Mouse (Mus musculus) MEL (cell line): Measurements from ENCODE around the gene Mllt11. TPM values are rescaled to one million over a fixed set of nuclear protein-coding genes. Genes with fewer than 3 reads are reported as not detected.

Source experiments
- DNase-seq: peaks from one replicate; pipeline ENCODE4 v3.0.0; 2011; ENCODE audit warnings: low read depth, low spot score
- H3K27ac ChIP-seq: 2 replicates; pipeline ENCODE4 v1.5.1; 2012; ENCODE audit warnings: low read depth, mild to moderate bottlenecking, control low read depth, low read length, moderate library complexity; ENCODE audit not compliant: control insufficient read depth
- H3K27me3 ChIP-seq, 2 experiments: fragments of 150-350 bp in 1 of 2; sonication (generic) in 1 of 2; 2 replicates each; pipeline ENCODE4 v1.6.1; 2012; ENCODE audit warnings: low read length in 2 of 2, mild to moderate bottlenecking in 2 of 2, improper control_type of control experiment in 1 of 2, moderate library complexity in 1 of 2; ENCODE audit not compliant: insufficient read depth in 2 of 2, control insufficient read depth in 1 of 2
- H3K36me3 ChIP-seq, 2 experiments: 2 replicates each; pipeline ENCODE4 v1.6.1; 2012 to 2014; ENCODE audit warnings: low read length in 2 of 2, improper control_type of control experiment in 1 of 2, inconsistent platforms in 1 of 2, mild to moderate bottlenecking in 1 of 2; ENCODE audit not compliant: insufficient read depth in 2 of 2, control insufficient read depth in 1 of 2
- H3K4me1 ChIP-seq, 2 experiments: fragments of 150-350 bp in 1 of 2; sonication (generic) in 1 of 2; 2 replicates each; pipeline ENCODE4 v1.6.1; 2012; ENCODE audit warnings: low read length in 2 of 2, improper control_type of control experiment in 1 of 2, mild to moderate bottlenecking in 1 of 2; ENCODE audit not compliant: insufficient read depth in 2 of 2, control insufficient read depth in 1 of 2
- H3K4me3 ChIP-seq, 2 experiments: fragments of 150-350 bp in 1 of 2; sonication (generic) in 1 of 2; 2 replicates each; pipeline ENCODE4 v1.5.1; 2012; ENCODE audit warnings: low read depth in 2 of 2, low read length in 2 of 2, mild to moderate bottlenecking in 2 of 2, moderate library complexity in 2 of 2, control low read depth in 1 of 2, improper control_type of control experiment in 1 of 2; ENCODE audit not compliant: control insufficient read depth in 1 of 2, insufficient read depth in 1 of 2
- H3K79me2 ChIP-seq: 2 replicates; pipeline ENCODE4 v1.6.1; 2012; ENCODE audit warnings: mild to moderate bottlenecking, low read length, moderate library complexity; ENCODE audit not compliant: control insufficient read depth, poor library complexity, insufficient read depth
- H3K9ac ChIP-seq: 2 replicates; pipeline ENCODE4 v1.6.1; 2012; ENCODE audit warnings: low read depth, mild to moderate bottlenecking, control low read depth, low read length, moderate library complexity; ENCODE audit not compliant: control insufficient read depth, poor library complexity, severe bottlenecking
- H3K9me3 ChIP-seq: fragments of 150-350 bp; sonication (generic); replicated peaks from 2 replicates; pipeline ENCODE4 v1.6.1; 2012; ENCODE audit warnings: mild to moderate bottlenecking, low read length, improper control_type of control experiment, moderate library complexity; ENCODE audit not compliant: insufficient read depth
- BHLHE40 ChIP-seq: IDR thresholded peaks from 2 replicates; pipeline ENCODE4 v1.6.1; 2012; ENCODE audit warnings: low read depth, mild to moderate bottlenecking, inconsistent platforms, low read length, improper control_type of control experiment, borderline replicate concordance
- CHD1 ChIP-seq: IDR thresholded peaks from 2 replicates; pipeline ENCODE4 v1.6.1; 2012; ENCODE audit warnings: low read depth, mild to moderate bottlenecking, inconsistent platforms, low read length, improper control_type of control experiment
- CTCF ChIP-seq, 3 experiments: IDR thresholded peaks in 2 of 3; conservative IDR thresholded peaks in 1 of 3; 2 replicates each; pipeline ENCODE4 v1.5.1; 2011 to 2012; ENCODE audit warnings: low read length in 3 of 3, low read depth in 2 of 3, mild to moderate bottlenecking in 2 of 3, improper control_type of control experiment in 1 of 3, inconsistent platforms in 1 of 3, mixed read lengths in 1 of 3, moderate library complexity in 1 of 3; ENCODE audit not compliant: control insufficient read depth in 1 of 3, insufficient read depth in 1 of 3, poor library complexity in 1 of 3, severe bottlenecking in 1 of 3
- EP300 ChIP-seq, 2 experiments: IDR thresholded peaks; 2 replicates each; pipeline ENCODE4 v1.6.1; 2011; ENCODE audit warnings: improper control_type of control experiment in 2 of 2, low read length in 2 of 2, low read depth in 1 of 2, mild to moderate bottlenecking in 1 of 2
- GABPA ChIP-seq: IDR thresholded peaks from 2 replicates; pipeline ENCODE4 v1.6.1; 2012; ENCODE audit warnings: low read depth, mild to moderate bottlenecking, inconsistent platforms, low read length, improper control_type of control experiment, moderate library complexity
- GATA1 ChIP-seq: IDR thresholded peaks from 2 replicates; pipeline ENCODE4 v1.6.1; 2011; ENCODE audit warnings: low read depth, low read length, improper control_type of control experiment
- JUND ChIP-seq: IDR thresholded peaks from 2 replicates; pipeline ENCODE4 v1.6.1; 2011; ENCODE audit warnings: low read depth, mild to moderate bottlenecking, improper control_type of control experiment, low read length
- MAFK ChIP-seq: IDR thresholded peaks from 2 replicates; pipeline ENCODE4 v1.6.1; 2011; ENCODE audit warnings: low read depth, mild to moderate bottlenecking, low read length, improper control_type of control experiment, borderline replicate concordance
- MAX ChIP-seq: IDR thresholded peaks from 2 replicates; pipeline ENCODE4 v1.6.1; 2011; ENCODE audit warnings: low read length, improper control_type of control experiment
- MEF2A ChIP-seq: IDR thresholded peaks from 2 replicates; pipeline ENCODE4 v1.6.1; 2014; ENCODE audit warnings: low read depth, mild to moderate bottlenecking, inconsistent platforms, low read length, improper control_type of control experiment; ENCODE audit not compliant: poor library complexity, insufficient replicate concordance, severe bottlenecking; ENCODE audit errors: extremely low read depth
- MXI1 ChIP-seq: IDR thresholded peaks from 2 replicates; pipeline ENCODE4 v1.6.1; 2011; ENCODE audit warnings: mild to moderate bottlenecking, low read depth, low read length, improper control_type of control experiment
- MYB ChIP-seq: IDR thresholded peaks from 2 replicates; pipeline ENCODE4 v1.6.1; 2011; ENCODE audit warnings: mild to moderate bottlenecking, low read depth, low read length, improper control_type of control experiment
- MYC ChIP-seq: IDR thresholded peaks from 2 replicates; pipeline ENCODE4 v1.6.1; 2011; ENCODE audit warnings: low read depth, mild to moderate bottlenecking, low read length, improper control_type of control experiment, moderate library complexity
- POLR2AphosphoS2 ChIP-seq: IDR thresholded peaks from 2 replicates; pipeline ENCODE4 v1.6.1; 2011; ENCODE audit warnings: low read length, improper control_type of control experiment
- RCOR1 ChIP-seq: IDR thresholded peaks from 2 replicates; pipeline ENCODE4 v1.6.1; 2012; ENCODE audit warnings: low read depth, mild to moderate bottlenecking, inconsistent platforms, low read length, improper control_type of control experiment
- SMC3 ChIP-seq: IDR thresholded peaks from 2 replicates; pipeline ENCODE4 v1.6.1; 2011; ENCODE audit warnings: low read depth, low read length, improper control_type of control experiment
- TAL1 ChIP-seq: IDR thresholded peaks from 2 replicates; pipeline ENCODE4 v1.6.1; 2012; ENCODE audit warnings: mild to moderate bottlenecking, inconsistent platforms, low read length, moderate library complexity, mixed read lengths
- UBTF ChIP-seq: IDR thresholded peaks from 2 replicates; pipeline ENCODE4 v1.6.1; 2012; ENCODE audit warnings: low read depth, mild to moderate bottlenecking, inconsistent platforms, low read length, improper control_type of control experiment, moderate library complexity, borderline replicate concordance; ENCODE audit not compliant: insufficient read depth
- USF1 ChIP-seq: IDR thresholded peaks from 2 replicates; pipeline ENCODE4 v1.6.1; 2014; ENCODE audit warnings: low read depth, mild to moderate bottlenecking, inconsistent platforms, low read length, improper control_type of control experiment, moderate library complexity
- ZC3H11A ChIP-seq: IDR thresholded peaks from 2 replicates; pipeline ENCODE4 v1.6.1; 2012; ENCODE audit warnings: low read depth, mild to moderate bottlenecking, inconsistent platforms, low read length, improper control_type of control experiment
- ZNF384 ChIP-seq: IDR thresholded peaks from 2 replicates; pipeline ENCODE4 v1.6.1; 2012; ENCODE audit warnings: low read depth, mild to moderate bottlenecking, inconsistent platforms, low read length, improper control_type of control experiment
- polyA plus RNA-seq, 2 experiments: library from polyadenylated mRNA; stranded (reverse) in 1 of 2; unstranded in 1 of 2; fragments of >175 nt in 1 of 2; fragments of >200 nt in 1 of 2; gene quantifications; 2 replicates each; pipeline versions ENCODE4 v1.2.1 to v1.2.4; 2012; ENCODE audit warnings: low replicate concordance in 2 of 2, low read depth in 1 of 2; ENCODE audit not compliant: insufficient read length in 2 of 2, insufficient read depth in 1 of 2, missing spikeins in 1 of 2
- total RNA-seq: library from RNA; depleted of rRNA; stranded (reverse); fragments of 300-350 nt; gene quantifications from 2 replicates; pipeline ENCODE4 v1.2.3, GENCODE M21; 2012

The Mllt11 gene
- total and polyA plus RNA-seq, 3 experiments: 7.3 to 24.6 TPM; not detected in 1

- H3K4me1 ChIP-seq: no peaks in the 10 kb centered on the region
- no peak overlapping the region for H3K9ac ChIP-seq
- no peaks in the 10 kb centered on the region for H3K79me2 ChIP-seq
- no peak for DNase-seq
- peaks cover 3 to 22% of the 10 kb centered on the region in 2 experiments; a peak in 3 of 4 replicates for H3K36me3 ChIP-seq
- no peaks in the 10 kb centered on the region for H3K27me3 ChIP-seq
- no peak overlapping the region for H3K27ac ChIP-seq
- no peaks in the 10 kb centered on the region for H3K9me3 ChIP-seq
- H3K4me3 ChIP-seq: no peak overlapping the region
- TF ChIP-seq MAFK (no peak), CTCF (IDR thresholded peaks at IDR 0.05 in 2 of 3, conservative IDR thresholded peaks at IDR 0.05 in 1 of 3; ENCODE audit: control insufficient read depth in 1 of 3, insufficient read depth in 1 of 3, low read depth in 2 of 3, low read length in 3 of 3, poor library complexity in 1 of 3, severe bottlenecking in 1 of 3) (peak in 1 of 3 experiments; percentile 12; a peak in 1 of 6 replicates)
Measured at GRCm38 (mm10) chr3:95266052-95266451, 34.1 kb upstream of the Mllt11 start.

DNA sequence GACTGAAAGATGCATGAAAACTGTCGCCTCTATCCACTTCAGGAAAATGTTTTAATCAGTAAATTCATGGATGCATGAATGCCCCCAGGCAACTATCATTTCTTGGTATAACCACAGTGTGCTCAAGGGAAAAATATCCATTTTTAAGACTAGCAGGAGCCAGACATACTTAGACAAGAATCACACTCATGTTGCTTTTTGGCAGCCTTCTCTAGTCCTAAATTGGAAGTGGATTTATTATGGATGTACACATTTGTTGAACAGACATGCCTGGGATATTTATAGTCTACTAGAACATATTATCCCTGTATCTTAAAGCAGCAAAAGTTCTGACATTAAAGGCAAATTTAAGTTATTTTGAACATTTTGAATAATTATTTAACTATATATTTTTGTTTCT is 32.8 kb upstream of the Mllt11 start:
- TF ChIP-seq TAL1: no peak
- no peak for TF ChIP-seq UBTF
- no peak for TF ChIP-seq POLR2AphosphoS2
- no peak for TF ChIP-seq MEF2A
- Histone ChIP-seq H3K27ac (no peak overlapping the region), H3K9ac (no peak overlapping the region), H3K27me3 (no peaks in the 10 kb centered on the region), H3K4me1 (no peaks in the 10 kb centered on the region), H3K4me3 (no peak overlapping the region), H3K9me3 (no peaks in the 10 kb centered on the region), H3K36me3 (peaks cover 3 to 22% of the 10 kb centered on the region in 2 experiments; a peak in 3 of 4 replicates), H3K79me2 (no peaks in the 10 kb centered on the region)
- no peak for DNase-seq

DNA sequence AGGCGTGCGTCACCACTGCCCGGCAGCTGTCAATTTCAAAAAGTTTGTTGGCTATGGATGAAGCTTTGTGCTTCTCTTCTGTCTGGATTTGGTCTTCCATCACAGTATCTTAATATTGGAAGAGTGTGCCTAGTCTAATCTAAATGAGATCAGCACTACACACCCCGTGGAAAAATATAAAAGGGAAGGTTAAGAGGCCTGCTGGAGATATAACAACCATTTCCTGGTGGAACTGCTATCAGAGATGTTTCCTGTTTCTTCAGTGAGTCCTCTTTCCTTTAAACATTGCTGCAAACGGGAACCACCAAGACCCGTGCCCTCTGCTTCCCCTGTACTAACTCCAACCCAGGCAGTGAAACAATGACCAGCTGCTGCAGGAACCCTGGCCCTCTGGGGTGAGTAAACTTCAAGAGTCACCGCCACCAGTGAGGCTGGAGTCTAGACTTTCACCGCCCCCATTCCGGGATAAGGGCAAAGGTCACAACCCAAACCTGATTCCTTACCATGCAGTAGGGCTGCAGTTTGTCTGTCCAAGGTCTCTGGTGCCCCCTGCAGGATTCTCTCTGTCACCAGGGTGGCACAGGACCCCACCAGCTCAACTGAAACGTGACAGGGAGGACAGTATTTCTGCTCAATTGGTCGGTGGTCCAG is 31.2 kb upstream of the Mllt11 start:
- H3K79me2 ChIP-seq: no peaks in the 10 kb centered on the region
- DNase-seq: peak; percentile 87
- H3K4me3 ChIP-seq: no peak overlapping the region
- peak; percentile 97 for TF ChIP-seq ZC3H11A
- no peak for TF ChIP-seq JUND
- peak; percentile 53 for TF ChIP-seq ZNF384
- peak; percentile 25; the same call in 1 of the 2 replicates for TF ChIP-seq USF1
- TF ChIP-seq MYC: 0 out of 2 replicates have a peak, but pooled peaks have one; percentile 54
- no peak for TF ChIP-seq GABPA
- no peak for TF ChIP-seq GATA1
- TF ChIP-seq MAX: no peak
- TF ChIP-seq RCOR1: no peak
- TF ChIP-seq CHD1: no peak
- peak in 2 of 3 experiments; percentile 97 to 98 for TF ChIP-seq CTCF (IDR thresholded peaks at IDR 0.05 in 2 of 3, conservative IDR thresholded peaks at IDR 0.05 in 1 of 3; ENCODE audit: control insufficient read depth in 1 of 3, insufficient read depth in 1 of 3, low read depth in 2 of 3, low read length in 3 of 3, poor library complexity in 1 of 3, severe bottlenecking in 1 of 3)
- TF ChIP-seq BHLHE40: peak; percentile 80
- TF ChIP-seq MYB: no peak
- 0 out of 4 replicates have a peak, but pooled peaks of 1 of the 2 experiments have one; percentile 25 for TF ChIP-seq EP300 (IDR thresholded peaks at IDR 0.05; ENCODE audit: low read depth in 1 of 2, low read length in 2 of 2)
- TF ChIP-seq SMC3: peak; percentile 97
- TF ChIP-seq POLR2AphosphoS2: no peak
- TF ChIP-seq MXI1: 0 out of 2 replicates have a peak, but pooled peaks have one; percentile 35
- H3K27me3 ChIP-seq: no peaks in the 10 kb centered on the region
- no peak overlapping the region for H3K27ac ChIP-seq
- H3K9me3 ChIP-seq: no peaks in the 10 kb centered on the region
- no peak overlapping the region for H3K9ac ChIP-seq
- no peaks in the 10 kb centered on the region for H3K4me1 ChIP-seq
- peaks cover 3 to 24% of the 10 kb centered on the region in 2 experiments; a peak in 3 of 4 replicates for H3K36me3 ChIP-seq
